Mouse (Mus musculus): ENCODE results near the gene Oxsm.

- no peak for TF ChIP-seq TCF12 (IDR thresholded peaks at IDR 0.05; ENCODE audit: insufficient read depth, poor library complexity, severe bottlenecking)
- no peak for TF ChIP-seq POLR2A (IDR thresholded peaks at IDR 0.05; ENCODE audit: insufficient read length, low read depth)
- no peak for TF ChIP-seq USF1 (IDR thresholded peaks at IDR 0.05; ENCODE audit: low read depth)
- no peak for TF ChIP-seq MAX (IDR thresholded peaks at IDR 0.05; ENCODE audit: low read depth)
- TF ChIP-seq E2F4 (IDR thresholded peaks at IDR 0.05; ENCODE audit: insufficient read depth), result no peak
- no peak for TF ChIP-seq MYOG (IDR thresholded peaks at IDR 0.05; ENCODE audit: control insufficient read depth in 1 of 3, insufficient read depth in 1 of 3, insufficient read length in 2 of 3, low read depth in 2 of 3)
- TF ChIP-seq POLR2AphosphoS2 (IDR thresholded peaks at IDR 0.05; ENCODE audit: insufficient read length, low read depth), result no peak
Observed at GRCm38 (mm10) chr14:16260541-16260940, 10.9 kb upstream of the Oxsm start.

All from myocyte (in vitro differentiated cells).